Mouse (Mus musculus) kidney, postnatal 0 days (tissue): ENCODE results near the gene Tmc7. TPM values are rescaled to one million over a fixed set of nuclear protein-coding genes. Genes with fewer than 3 reads are reported as not detected.
A peak's percentile ranks its signal among the peaks of the same experiment; 100 is the strongest.

Source experiments
- ATAC-seq: fragments of 200-750 bp; cut with Nextera tagmentation; replicated peaks from 2 replicates; pipeline ENCODE4 v1.8.0; 2017; ENCODE audit warnings: low read depth, moderate number of reproducible peaks, moderate TSS enrichment, moderate library complexity; ENCODE audit not compliant: low FRiP score
- DNase-seq: peaks from one replicate; pipeline ENCODE4 v3.0.0-alpha.2; 2016; ENCODE audit warnings: low spot score
- H3K27ac ChIP-seq: fragments of 300-500 bp; sonication (generic); 2 replicates; pipeline ENCODE4 v1.5.1; 2014; ENCODE audit warnings: mild to moderate bottlenecking
- H3K27me3 ChIP-seq: fragments of 300-500 bp; sonication (generic); 2 replicates; pipeline ENCODE4 v1.6.1; 2014; ENCODE audit warnings: low read length, mixed read lengths; ENCODE audit not compliant: insufficient read depth
- H3K36me3 ChIP-seq: fragments of 300-500 bp; sonication (generic); 2 replicates; pipeline ENCODE4 v1.6.1; 2014; ENCODE audit warnings: low read length, mixed read lengths; ENCODE audit not compliant: insufficient read depth
- H3K4me1 ChIP-seq: fragments of 300-500 bp; sonication (generic); replicated peaks from 2 replicates; pipeline ENCODE4 v1.6.1; 2014; ENCODE audit warnings: antibody characterized with exemption, low read length, mixed read lengths; ENCODE audit not compliant: insufficient read depth
- H3K4me2 ChIP-seq: fragments of 300-500 bp; sonication (generic); 2 replicates; pipeline ENCODE4 v1.6.1; 2014; ENCODE audit warnings: mild to moderate bottlenecking, low read length, moderate library complexity, mixed read lengths
- H3K4me3 ChIP-seq: fragments of 300-500 bp; sonication (generic); replicated peaks from 2 replicates; pipeline ENCODE4 v1.5.1; 2014; ENCODE audit warnings: low read depth, low read length
- H3K9ac ChIP-seq: fragments of 300-500 bp; sonication (generic); 2 replicates; pipeline ENCODE4 v1.6.1; 2014; ENCODE audit warnings: low read depth, low read length
- H3K9me3 ChIP-seq: fragments of 300-500 bp; sonication (generic); replicated peaks from 2 replicates; pipeline ENCODE4 v1.6.1; 2016; ENCODE audit warnings: low read length, inconsistent platforms, mixed read lengths
- CTCF ChIP-seq: IDR thresholded peaks from 2 replicates; pipeline ENCODE4 v1.5.1; 2016; ENCODE audit warnings: antibody characterized with exemption, low read depth, mild to moderate bottlenecking, moderate library complexity
- WGBS: fragments of 180-500 bp; shearing (Covaris S2); extraction: QIAGEN DNeasy Blood & Tissue Kit; methylation state at CpG from one replicate; pipeline ENCODE4 v1.1.7; 2014; 5-methylcytosine and 5-hydroxymethylcytosine counted together
- polyA plus RNA-seq: library from polyadenylated mRNA; unstranded; fragments of >200 nt; fragmentation: Nextera tagmentation; extraction: Ambion mirVana; gene quantifications from 2 replicates; pipeline ENCODE4 v1.2.1, GENCODE M21; 2015

Gene Tmc7
- polyA plus RNA-seq, 1 experiment from 2014 or later = 1.3 TPM

- H3K27ac ChIP-seq = peak overlapping the region; percentile 93
- peak overlapping the region; percentile 70 for H3K4me3 ChIP-seq
- H3K4me1 ChIP-seq = peaks cover 9% of the 10 kb centered on the region; the same call in 1 of the 2 replicates
- peak overlapping the region; percentile 76 for H3K4me2 ChIP-seq
- TF ChIP-seq CTCF = peak; percentile 42; the same call in 1 of the 2 replicates
- peak overlapping the region; percentile 90 for H3K9ac ChIP-seq
- no peaks in the 10 kb centered on the region for H3K36me3 ChIP-seq
- no peaks in the 10 kb centered on the region for H3K9me3 ChIP-seq
- DNase-seq (no peak), ATAC-seq (peak; percentile 33)
- 5% methylated on average over 66 of the region's 67 CpGs for WGBS
- no peaks in the 10 kb centered on the region for H3K27me3 ChIP-seq
Measured at GRCm38 (mm10) chr7:118490666-118491430, 93.7 kb downstream of the Tmc7 start.

DNA sequence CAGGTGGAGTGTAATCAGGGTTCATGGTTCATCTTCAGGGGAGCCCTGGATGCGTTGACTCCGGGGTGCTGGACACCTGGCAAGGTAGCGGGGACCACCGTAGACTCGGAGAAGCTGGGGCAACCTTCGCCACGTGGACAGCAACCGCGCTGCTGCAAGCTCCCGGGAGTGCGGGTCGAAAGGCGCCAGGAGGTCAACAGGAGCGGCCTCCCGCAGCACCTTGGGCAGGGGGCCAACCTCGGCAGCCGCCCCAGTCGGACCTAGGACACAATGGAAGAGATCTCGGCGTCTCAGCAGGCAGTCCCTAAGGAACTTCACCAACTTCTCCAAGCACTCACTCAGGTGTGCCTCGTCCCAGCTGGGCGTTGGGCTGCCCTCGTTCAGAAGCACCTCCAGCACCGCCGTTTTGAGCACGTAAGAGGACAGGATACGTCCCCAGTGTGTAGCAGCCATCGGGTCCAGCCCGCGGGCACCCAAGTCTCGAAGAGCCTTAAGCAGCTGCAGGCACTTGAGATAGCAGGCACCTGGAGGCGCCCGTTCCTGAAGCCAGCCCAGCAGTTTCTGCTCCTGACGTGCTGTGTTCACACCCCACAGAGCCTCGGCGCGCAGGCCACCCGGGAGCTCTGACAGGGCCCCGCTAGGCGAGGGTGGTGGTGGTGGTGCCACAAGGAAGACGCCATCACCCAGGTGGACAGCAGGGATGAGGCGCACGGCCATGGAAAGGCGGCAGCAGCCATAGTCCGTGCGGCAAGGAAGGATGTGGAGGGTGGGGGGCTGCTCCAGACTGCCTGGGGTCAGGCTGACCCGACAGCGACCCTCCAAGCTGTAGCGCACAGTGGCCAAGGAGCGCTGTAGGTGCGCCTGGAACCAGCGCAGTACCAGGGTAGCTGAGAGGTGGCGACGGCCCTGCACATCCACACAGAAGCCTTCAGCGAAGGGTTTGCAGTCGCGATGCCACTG lies 94.5 kb downstream of the Tmc7 start:
- Histone ChIP-seq H3K4me2 (peak overlapping the region; percentile 76), H3K9ac (peak overlapping the region; percentile 90; the same call in 1 of the 2 replicates), H3K4me3 (peak overlapping the region; percentile 70), H3K27ac (no peak overlapping the region), H3K36me3 (no peaks in the 10 kb centered on the region), H3K27me3 (no peaks in the 10 kb centered on the region), H3K9me3 (no peaks in the 10 kb centered on the region), H3K4me1 (peaks cover 9% of the 10 kb centered on the region; the same call in 1 of the 2 replicates)
- no peak for TF ChIP-seq CTCF
- DNase-seq (no peak), ATAC-seq (peak; percentile 19; the same call in 1 of the 2 replicates)
- 47% methylated on average over 57 of the region's 57 CpGs for WGBS

DNA sequence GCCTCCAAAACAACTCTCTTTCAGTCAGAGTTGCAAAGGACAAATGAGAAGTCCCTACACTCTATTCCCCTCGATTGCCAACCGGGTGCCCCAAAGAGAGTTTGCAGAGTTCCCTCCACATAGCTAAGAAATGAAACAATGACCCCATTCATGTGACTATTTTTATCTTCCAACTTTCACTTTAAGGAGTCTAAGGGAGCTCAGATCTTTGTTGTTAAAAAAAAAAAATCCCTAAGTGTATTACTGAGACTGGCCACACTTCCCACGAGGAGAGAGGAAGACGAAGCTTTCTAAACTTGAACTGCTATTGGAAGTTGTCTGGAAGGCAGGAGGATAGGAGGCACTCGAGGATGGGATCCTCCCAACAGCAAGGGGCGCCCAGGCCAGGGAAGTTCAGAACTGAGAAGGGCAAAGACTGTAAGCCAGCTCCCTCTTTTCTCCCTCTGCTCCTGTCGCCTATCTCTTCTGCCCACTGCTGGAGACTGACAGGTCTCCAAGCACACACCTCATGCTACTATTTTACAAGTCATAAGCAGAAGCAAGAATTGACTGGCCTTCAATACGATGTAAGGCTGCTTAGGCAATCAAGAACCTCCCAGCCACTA lies 96.4 kb downstream of the Tmc7 start:
- Histone ChIP-seq H3K36me3 (no peaks in the 10 kb centered on the region), H3K27me3 (no peaks in the 10 kb centered on the region), H3K9ac (no peak overlapping the region), H3K4me2 (peak overlapping the region; percentile 9), H3K4me1 (peaks cover 9% of the 10 kb centered on the region; the same call in 1 of the 2 replicates), H3K9me3 (no peaks in the 10 kb centered on the region), H3K27ac (no peak overlapping the region), H3K4me3 (no peak overlapping the region)
- TF ChIP-seq CTCF = no peak
- ATAC-seq (no peak), DNase-seq (peak; percentile 38)
- WGBS = 40% methylated on average over 8 of the region's 8 CpGs

- TF ChIP-seq CTCF = no peak
- Histone ChIP-seq H3K36me3 (no peaks in the 10 kb centered on the region), H3K9ac (no peak overlapping the region), H3K9me3 (no peaks in the 10 kb centered on the region), H3K4me1 (peaks cover 9% of the 10 kb centered on the region; the same call in 1 of the 2 replicates), H3K27ac (no peak overlapping the region), H3K4me3 (no peak overlapping the region), H3K4me2 (no peak overlapping the region), H3K27me3 (no peaks in the 10 kb centered on the region)
- ATAC-seq = no peak
- 70% methylated on average over 5 of the region's 5 CpGs for WGBS
- DNase-seq = no peak
Measured at GRCm38 (mm10) chr7:118486917-118487316, 97.6 kb downstream of the Tmc7 start.

Other genes starting within 250 kb of the Tmc7 start
- gene Syt17, start 136.5 kb downstream of the Tmc7 start, polyA plus RNA-seq = 13.6 and 13.8 TPM in 2 replicates
- gene Itpripl2, start 92.8 kb downstream of the Tmc7 start, polyA plus RNA-seq = 4.8 and 5.0 TPM in 2 replicates
- 165 and 168 TPM in 2 replicates for gene Coq7, start 51.4 kb downstream of the Tmc7 start, polyA plus RNA-seq
- 0.91 and 1.3 TPM in 2 replicates for gene Tmc5, start 12.6 kb upstream of the Tmc7 start, polyA plus RNA-seq
- 139 and 148 TPM in 2 replicates for gene Gde1, start 121.0 kb upstream of the Tmc7 start, polyA plus RNA-seq
- gene Ccp110, start 127.8 kb upstream of the Tmc7 start, polyA plus RNA-seq = 6.8 and 8.1 TPM in 2 replicates
- 59.0 and 63.9 TPM in 2 replicates for gene Vps35l, start 155.5 kb upstream of the Tmc7 start, polyA plus RNA-seq